Mouse (Mus musculus) lung, embryonic 16.5 days (tissue): ENCODE data around the gene Apobec1. TPM values are rescaled to one million over a fixed set of nuclear protein-coding genes. Genes with fewer than 3 reads are reported as not detected.
A peak's percentile ranks its signal among the peaks of the same experiment; 100 is the strongest.

Experiments used
- ATAC-seq: fragments of 200-750 bp; cut with Nextera tagmentation; 2 replicates; pipeline ENCODE4 v1.8.0; 2017; ENCODE audit warnings: low read depth, mild to moderate bottlenecking, moderate library complexity
- H3K27ac ChIP-seq: fragments of 300-500 bp; sonication (generic); 2 replicates; pipeline ENCODE4 v1.5.1; 2014; ENCODE audit warnings: mild to moderate bottlenecking, control low read depth, low read length
- H3K27me3 ChIP-seq: fragments of 300-500 bp; sonication (generic); 2 replicates; pipeline ENCODE4 v1.6.1; 2014; ENCODE audit warnings: low read depth, low read length, mixed read lengths; ENCODE audit not compliant: control insufficient read depth, insufficient read depth
- H3K36me3 ChIP-seq: fragments of 300-500 bp; sonication (generic); 2 replicates; pipeline ENCODE4 v1.6.1; 2014; ENCODE audit warnings: low read length; ENCODE audit not compliant: control insufficient read depth, insufficient read depth
- H3K4me1 ChIP-seq: fragments of 300-500 bp; sonication (generic); replicated peaks from 2 replicates; pipeline ENCODE4 v1.6.1; 2014; ENCODE audit warnings: low read length, mixed read lengths; ENCODE audit not compliant: control insufficient read depth, insufficient read depth
- H3K4me2 ChIP-seq: fragments of 300-500 bp; sonication (generic); 2 replicates; pipeline ENCODE4 v1.6.1; 2014; ENCODE audit warnings: low read depth, low read length, control low read depth
- H3K4me3 ChIP-seq: fragments of 300-500 bp; sonication (generic); 2 replicates; pipeline ENCODE4 v1.5.1; 2014; ENCODE audit warnings: mild to moderate bottlenecking, low read length, control low read depth
- H3K9ac ChIP-seq: fragments of 300-500 bp; sonication (generic); 2 replicates; pipeline ENCODE4 v1.6.1; 2014; ENCODE audit warnings: low read length, control low read depth
- H3K9me3 ChIP-seq: fragments of 300-500 bp; sonication (generic); 2 replicates; pipeline ENCODE4 v1.6.1; 2016; ENCODE audit warnings: low read length; ENCODE audit not compliant: control insufficient read depth
- WGBS: fragments of 180-500 bp; shearing (Covaris S2); extraction: QIAGEN DNeasy Blood & Tissue Kit; methylation state at CpG from one replicate; pipeline ENCODE4 v1.1.7; 2014; 5-methylcytosine and 5-hydroxymethylcytosine counted together
- polyA plus RNA-seq: library from polyadenylated mRNA; unstranded; fragments of >200 nt; fragmentation: Nextera tagmentation; extraction: Ambion mirVana; gene quantifications from 2 replicates; pipeline ENCODE4 v1.2.1, GENCODE M21; 2015

Gene Apobec1
- polyA plus RNA-seq, 1 experiment from 2014 or later: 5.2 TPM

DNA sequence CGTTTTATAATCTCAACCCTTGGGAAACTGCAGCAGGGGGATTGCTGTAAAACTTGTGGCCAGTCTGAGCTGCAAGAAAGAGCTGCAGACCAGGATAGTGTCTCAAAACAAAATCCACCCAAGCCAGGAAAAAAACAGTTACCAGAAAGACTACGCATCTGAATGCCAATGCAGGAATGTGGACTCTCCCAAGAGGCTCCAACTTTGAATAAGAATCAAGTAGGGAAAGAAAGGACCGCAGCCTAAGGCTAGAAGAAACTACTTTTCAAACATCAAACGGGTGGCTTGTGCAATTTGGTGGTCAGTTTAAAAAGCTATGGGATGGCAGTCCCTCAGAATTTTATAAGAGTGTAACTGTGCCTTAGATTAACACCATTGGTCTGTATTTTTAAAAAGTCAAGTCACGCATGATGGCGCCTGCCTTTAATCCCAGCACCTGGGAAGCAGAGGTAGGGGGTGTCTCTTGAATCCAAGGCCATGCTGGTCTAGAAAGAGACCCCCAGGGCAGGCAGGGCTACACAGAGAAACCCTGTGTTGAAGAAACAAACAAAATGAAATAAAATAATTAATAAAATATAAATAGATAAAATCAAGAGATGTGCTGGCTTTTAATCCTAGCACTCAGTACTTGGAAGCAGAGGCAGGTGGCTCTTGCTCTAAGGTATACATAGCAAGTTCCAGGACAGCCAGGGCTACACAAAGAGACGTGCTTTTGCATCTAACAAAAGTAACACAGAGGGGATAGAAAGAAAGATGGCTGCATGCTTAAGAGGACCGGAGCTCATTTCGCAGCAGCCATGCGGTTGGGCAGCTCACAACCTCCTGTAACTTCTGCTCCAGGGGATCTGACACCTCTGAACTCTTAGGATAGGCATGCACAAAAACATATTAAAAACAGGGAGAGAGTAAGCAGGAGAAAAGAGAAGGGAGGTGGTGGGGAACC, 6.5 kb upstream of the Apobec1 start:
- Histone ChIP-seq H3K4me2 (no peak overlapping the region), H3K27ac (no peak overlapping the region), H3K4me3 (no peak overlapping the region), H3K27me3 (no peaks in the 10 kb centered on the region), H3K9ac (no peak overlapping the region), H3K36me3 (no peaks in the 10 kb centered on the region), H3K4me1 (no peaks in the 10 kb centered on the region), H3K9me3 (no peaks in the 10 kb centered on the region)
- 74% methylated on average over 10 of the region's 10 CpGs for WGBS
- no peak for ATAC-seq

DNA sequence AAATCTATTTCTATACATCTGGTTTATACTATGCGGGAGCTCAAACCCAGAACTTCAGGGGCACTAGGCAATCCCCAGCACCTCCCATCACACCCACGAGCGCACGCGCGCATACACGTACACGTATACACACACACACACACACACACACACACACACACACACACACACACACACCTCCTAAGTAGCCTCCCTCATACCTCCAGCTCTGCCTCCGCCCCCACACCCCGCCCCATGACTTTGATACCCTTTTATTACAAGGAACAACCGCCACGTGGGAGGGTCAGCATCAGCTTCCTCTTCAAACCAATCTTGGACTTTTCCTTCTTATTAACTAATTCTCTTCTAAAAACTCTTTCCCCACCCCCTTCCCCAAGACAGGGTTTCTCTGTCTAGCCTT, 5.5 kb upstream of the Apobec1 start:
- no peak for ATAC-seq
- H3K27me3 ChIP-seq: no peaks in the 10 kb centered on the region
- H3K4me3 ChIP-seq: no peak overlapping the region
- no peaks in the 10 kb centered on the region for H3K4me1 ChIP-seq
- H3K27ac ChIP-seq: no peak overlapping the region
- H3K9ac ChIP-seq: no peak overlapping the region
- 88% methylated on average over 12 of the region's 12 CpGs for whole genome bisulfite sequencing
- H3K4me2 ChIP-seq: no peak overlapping the region
- H3K9me3 ChIP-seq: no peaks in the 10 kb centered on the region
- no peaks in the 10 kb centered on the region for H3K36me3 ChIP-seq

DNA sequence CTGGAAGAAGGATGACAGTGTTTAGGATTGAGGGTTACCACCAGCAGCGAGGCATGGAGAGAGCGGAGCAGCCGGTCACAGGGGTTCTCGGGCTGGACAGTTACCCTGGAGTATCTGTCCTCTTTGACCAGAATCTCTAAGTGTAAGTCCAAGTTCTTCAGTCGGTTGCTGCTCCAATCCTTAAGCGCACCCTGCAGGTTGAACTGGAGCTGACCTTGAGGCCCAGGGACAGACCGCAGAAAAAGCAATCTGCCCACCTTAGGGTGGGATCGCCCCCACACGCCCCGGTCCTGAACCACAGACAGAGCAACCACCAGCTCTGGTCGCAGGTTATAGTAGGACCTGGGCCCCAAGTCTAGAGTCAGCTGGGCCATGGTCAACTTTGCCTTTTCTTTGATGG, 4.4 kb upstream of the Apobec1 start:
- Histone ChIP-seq H3K4me3 (no peak overlapping the region), H3K9me3 (no peaks in the 10 kb centered on the region), H3K36me3 (no peaks in the 10 kb centered on the region), H3K4me2 (no peak overlapping the region), H3K4me1 (no peaks in the 10 kb centered on the region), H3K27ac (no peak overlapping the region), H3K27me3 (no peaks in the 10 kb centered on the region), H3K9ac (no peak overlapping the region)
- WGBS: 90% methylated on average over 11 of the region's 11 CpGs
- no peak for ATAC-seq

DNA sequence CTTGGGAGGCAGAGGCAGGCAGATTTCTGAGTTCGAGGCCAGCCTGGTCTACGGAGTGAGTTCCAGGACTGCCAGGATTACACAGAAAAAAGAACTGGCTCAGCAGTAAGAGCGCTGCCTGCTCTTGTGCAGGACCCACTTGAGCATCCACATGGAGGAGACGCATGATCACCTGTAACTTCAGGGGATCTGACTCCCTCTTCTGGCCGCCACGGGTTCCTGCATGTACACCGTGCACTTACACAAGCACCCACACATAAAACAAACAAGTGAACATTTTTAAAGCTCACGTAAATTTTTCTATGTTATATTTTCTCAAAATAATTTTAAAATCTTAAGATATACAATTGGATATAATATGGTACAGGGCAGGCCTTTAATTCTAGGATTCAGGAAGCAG, 3.2 kb upstream of the Apobec1 start:
- Histone ChIP-seq H3K36me3 (no peaks in the 10 kb centered on the region), H3K27me3 (no peaks in the 10 kb centered on the region), H3K4me2 (no peak overlapping the region), H3K9me3 (no peaks in the 10 kb centered on the region), H3K27ac (no peak overlapping the region), H3K4me3 (no peak overlapping the region), H3K4me1 (no peaks in the 10 kb centered on the region), H3K9ac (no peak overlapping the region)
- ATAC-seq: no peak
- WGBS: 81% methylated on average over 8 of the region's 8 CpGs

DNA sequence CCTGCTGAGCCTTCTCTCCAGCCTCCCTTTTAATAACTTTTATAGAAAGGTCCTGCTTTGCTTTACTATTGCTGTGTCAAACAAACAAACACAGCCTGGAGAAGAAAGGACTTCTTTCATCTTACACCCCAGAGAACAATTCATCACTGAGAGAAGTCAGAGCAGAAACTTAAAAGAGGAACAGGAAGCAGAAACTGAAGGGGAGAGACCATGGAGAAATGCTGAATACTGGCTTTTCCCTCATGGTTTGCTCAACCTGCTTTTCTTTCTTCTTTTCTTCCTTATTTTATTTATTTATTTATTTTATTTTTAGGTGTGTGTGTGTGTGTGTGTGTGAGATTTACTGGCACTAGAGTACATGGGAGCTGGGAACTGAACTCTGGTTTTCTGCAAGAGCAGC, 2.0 kb upstream of the Apobec1 start:
- no peak overlapping the region for H3K9ac ChIP-seq
- no peaks in the 10 kb centered on the region for H3K4me1 ChIP-seq
- ATAC-seq: no peak
- H3K27ac ChIP-seq: no peak overlapping the region
- H3K27me3 ChIP-seq: no peaks in the 10 kb centered on the region
- no peaks in the 10 kb centered on the region for H3K36me3 ChIP-seq
- no peak overlapping the region for H3K4me3 ChIP-seq
- H3K9me3 ChIP-seq: no peaks in the 10 kb centered on the region
- H3K4me2 ChIP-seq: no peak overlapping the region

DNA sequence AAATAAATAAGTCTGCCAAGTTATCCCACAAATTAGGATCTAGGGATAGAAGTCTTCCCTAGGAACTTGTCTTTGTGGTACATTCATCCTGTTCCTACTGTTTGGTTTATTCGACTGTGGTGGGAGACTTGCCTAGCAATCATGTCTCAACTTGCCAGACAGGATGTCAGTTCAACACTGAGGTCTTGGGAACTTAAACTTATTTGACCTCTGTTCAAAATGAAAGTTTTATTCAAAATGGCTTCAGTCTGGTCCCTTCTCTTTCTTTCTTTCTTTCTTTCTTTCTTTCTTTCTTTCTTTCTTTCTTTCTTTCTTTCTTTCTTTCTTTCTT, 713 bp upstream of the Apobec1 start:
- Histone ChIP-seq H3K4me1 (no peaks in the 10 kb centered on the region), H3K27ac (peak overlapping the region; percentile 84), H3K4me2 (peak overlapping the region; percentile 56), H3K36me3 (no peaks in the 10 kb centered on the region), H3K27me3 (no peaks in the 10 kb centered on the region), H3K9ac (no peak overlapping the region; the same call in 1 of the 2 replicates), H3K9me3 (no peaks in the 10 kb centered on the region), H3K4me3 (peak overlapping the region; percentile 61)
- WGBS: 5% methylated on average over 1 of the region's 1 CpGs
- peak; percentile 20; the same call in 1 of the 2 replicates for ATAC-seq

DNA sequence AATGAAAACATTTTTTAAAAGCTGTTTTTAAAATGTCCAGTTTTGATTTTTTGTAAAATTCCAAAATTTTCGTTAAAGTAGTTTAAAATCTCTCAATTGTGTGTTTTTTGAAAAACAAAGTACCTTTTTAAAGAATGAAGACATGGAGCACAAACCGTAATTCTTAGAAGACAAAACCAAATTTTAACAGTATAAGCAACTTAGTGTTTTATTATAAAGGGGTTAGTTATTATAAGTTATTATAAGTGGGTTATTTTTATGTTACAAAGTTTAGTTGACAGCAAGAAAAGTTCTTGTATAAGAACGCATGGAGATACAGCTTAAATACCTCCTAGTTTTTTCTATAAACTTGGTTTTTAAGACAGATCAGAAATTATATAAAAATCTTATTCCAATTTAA, 629 bp downstream of the Apobec1 start:
- H3K27ac ChIP-seq: no peak overlapping the region
- H3K4me2 ChIP-seq: peak overlapping the region; percentile 56
- H3K9ac ChIP-seq: peak overlapping the region; percentile 71
- H3K36me3 ChIP-seq: no peaks in the 10 kb centered on the region
- ATAC-seq: no peak
- H3K9me3 ChIP-seq: no peaks in the 10 kb centered on the region
- 77% methylated on average over 3 of the region's 3 CpGs for WGBS
- no peaks in the 10 kb centered on the region for H3K27me3 ChIP-seq
- H3K4me1 ChIP-seq: no peaks in the 10 kb centered on the region
- H3K4me3 ChIP-seq: peak overlapping the region; percentile 61

DNA sequence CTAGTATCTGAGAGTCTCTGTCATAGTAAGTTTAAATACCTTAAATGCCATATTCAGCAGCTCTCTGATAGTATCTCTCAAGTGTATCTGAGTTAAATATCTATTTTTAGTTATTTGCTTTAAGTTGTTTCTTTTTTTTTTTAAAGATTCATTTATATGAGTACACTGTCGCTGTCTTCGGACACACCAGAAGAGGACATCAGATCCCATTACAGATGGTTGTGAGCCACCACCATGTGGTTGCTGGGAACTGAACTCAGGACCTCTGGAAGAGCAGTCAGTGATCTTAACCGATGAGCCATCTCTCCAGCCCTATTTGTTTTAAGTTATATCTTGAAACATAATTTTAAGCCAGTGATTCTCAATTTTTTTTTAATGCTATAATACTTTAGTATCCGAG, 1.2 kb downstream of the Apobec1 start:
- ATAC-seq: no peak
- no peaks in the 10 kb centered on the region for H3K36me3 ChIP-seq
- no peaks in the 10 kb centered on the region for H3K4me1 ChIP-seq
- H3K4me2 ChIP-seq: no peak overlapping the region
- no peaks in the 10 kb centered on the region for H3K9me3 ChIP-seq
- no peak overlapping the region for H3K4me3 ChIP-seq
- WGBS: 77% methylated on average over 4 of the region's 4 CpGs
- no peaks in the 10 kb centered on the region for H3K27me3 ChIP-seq
- no peak overlapping the region for H3K27ac ChIP-seq
- H3K9ac ChIP-seq: no peak overlapping the region

DNA sequence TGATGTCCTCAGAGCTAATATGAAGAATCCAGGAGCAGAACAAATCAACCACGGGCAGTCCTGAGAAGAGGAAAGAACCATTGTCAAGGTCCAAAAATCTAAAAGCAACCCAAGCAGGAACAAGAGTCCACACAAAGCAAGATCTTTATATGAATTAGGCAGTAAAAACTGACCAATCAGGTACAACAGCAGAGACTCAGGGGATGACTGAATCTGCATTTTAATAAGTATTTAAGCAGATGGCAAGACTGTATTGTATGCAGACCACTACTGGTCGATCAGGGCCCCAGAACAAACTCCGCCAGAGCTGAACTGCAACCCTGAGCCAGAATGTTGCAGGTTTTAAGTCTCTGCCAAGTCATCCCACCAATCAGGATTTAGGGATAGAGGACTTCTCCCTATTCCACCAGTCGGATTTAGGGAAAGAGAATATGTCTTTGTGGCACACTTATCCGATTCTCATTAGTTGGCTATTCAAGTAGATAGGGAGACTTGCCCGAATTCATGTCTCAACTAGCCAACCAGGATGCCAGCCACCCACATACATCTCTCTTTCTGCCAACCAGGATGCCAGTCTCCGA, 2.1 kb downstream of the Apobec1 start:
- ATAC-seq: no peak
- WGBS: 78% methylated on average over 7 of the region's 7 CpGs
- Histone ChIP-seq H3K4me2 (no peak overlapping the region), H3K36me3 (no peaks in the 10 kb centered on the region), H3K27ac (no peak overlapping the region), H3K9me3 (no peaks in the 10 kb centered on the region), H3K27me3 (no peaks in the 10 kb centered on the region), H3K4me3 (no peak overlapping the region), H3K9ac (no peak overlapping the region), H3K4me1 (no peaks in the 10 kb centered on the region)
